Mouse (Mus musculus) liver, adult 2 months (tissue): ENCODE data around the gene Sap30. TPM values are rescaled to one million over a fixed set of nuclear protein-coding genes. Genes with fewer than 3 reads are reported as not detected.

ENCODE experiments used
- DNase-seq: peaks from one replicate; pipeline ENCODE4 v3.0.0-alpha.2; 2011; ENCODE audit warnings: low read depth, low spot score; ENCODE audit errors: extremely low read depth
- H3K27ac ChIP-seq: fragments of 200-500 bp; replicated peaks from 2 replicates; pipeline ENCODE4 v1.5.1; 2012; ENCODE audit warnings: low read depth, mild to moderate bottlenecking, control low read depth, inconsistent platforms, low read length; ENCODE audit not compliant: insufficient read depth
- H3K27me3 ChIP-seq: fragments of 200-500 bp; 2 replicates; pipeline ENCODE4 v1.6.1; 2012; ENCODE audit warnings: mild to moderate bottlenecking, moderate library complexity, low read length, inconsistent platforms; ENCODE audit not compliant: control insufficient read depth, insufficient read depth
- H3K36me3 ChIP-seq: fragments of 200-500 bp; 2 replicates; pipeline ENCODE4 v1.6.1; 2012; ENCODE audit warnings: low read length, inconsistent platforms; ENCODE audit not compliant: control insufficient read depth, insufficient read depth
- H3K4me1 ChIP-seq: fragments of 200-500 bp; 2 replicates; pipeline ENCODE4 v1.6.1; 2011; ENCODE audit warnings: low read length; ENCODE audit not compliant: control insufficient read depth, insufficient read depth
- H3K4me3 ChIP-seq: fragments of 200-500 bp; 2 replicates; pipeline ENCODE4 v1.5.1; 2011; ENCODE audit warnings: low read depth, mild to moderate bottlenecking, control low read depth, low read length, moderate library complexity; ENCODE audit not compliant: insufficient read depth
- H3K79me2 ChIP-seq: fragments of 200-500 bp; 2 replicates; pipeline ENCODE4 v1.6.1; 2012; ENCODE audit warnings: inconsistent platforms, mild to moderate bottlenecking, low read length, moderate library complexity; ENCODE audit not compliant: control insufficient read depth, insufficient read depth
- H3K9ac ChIP-seq: fragments of 200-500 bp; 2 replicates; pipeline ENCODE4 v1.6.1; 2012; ENCODE audit warnings: low read depth, mild to moderate bottlenecking, control low read depth, inconsistent platforms, low read length
- CTCF ChIP-seq: fragments of 200-500 bp; IDR thresholded peaks from 2 replicates; pipeline ENCODE4 v1.5.1; 2011; ENCODE audit warnings: low read depth, low read length, control low read depth
- POLR2A ChIP-seq: fragments of 200-500 bp; IDR thresholded peaks from 2 replicates; pipeline ENCODE4 v1.6.1; 2011; ENCODE audit warnings: low read length, control low read depth; ENCODE audit not compliant: insufficient read depth; ENCODE audit errors: extremely low read depth
- WGBS: fragments of 180-500 bp; shearing (Covaris S2); methylation state at CpG from one replicate; pipeline ENCODE4 v1.1.7; 2018; 5-methylcytosine and 5-hydroxymethylcytosine counted together
- polyA plus RNA-seq: library from polyadenylated mRNA; depleted of rRNA; stranded (reverse); fragments of >200 nt; gene quantifications from 2 replicates; pipeline ENCODE4 v1.2.3, GENCODE M21; 2012
- total RNA-seq: library from RNA; depleted of rRNA; stranded (reverse); fragments of >200 nt; gene quantifications from 2 replicates; pipeline ENCODE4 v1.2.3, GENCODE M21; 2014

The Sap30 gene
- total and polyA plus RNA-seq, 2 experiments, result 3.5 to 5.6 TPM

DNA sequence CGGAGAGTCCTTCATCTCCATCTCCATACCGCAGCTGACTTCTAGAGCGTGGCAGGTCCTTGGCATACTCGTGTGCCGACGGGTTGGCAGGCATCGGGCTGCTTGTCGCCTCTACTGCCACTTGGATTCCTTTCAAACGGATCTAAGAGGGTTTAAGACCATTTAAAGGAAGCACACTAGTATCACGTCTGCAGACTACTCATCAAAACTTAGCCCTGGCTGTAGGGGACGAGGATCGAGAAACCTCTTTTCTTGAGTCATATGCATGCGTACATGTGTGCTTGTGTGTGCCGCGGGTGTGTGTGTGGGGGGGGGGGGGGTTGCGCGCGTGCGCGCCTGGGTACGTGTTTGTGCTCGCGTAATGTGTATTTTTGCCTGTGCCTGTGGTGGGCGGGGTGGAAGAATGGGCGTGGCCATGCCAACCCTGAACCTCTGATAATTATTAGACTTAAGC lies 679 bp upstream of the Sap30 start:
- no peaks in the 10 kb centered on the region for H3K36me3 ChIP-seq
- DNase-seq, result peak; percentile 66
- H3K4me3 ChIP-seq, result peak overlapping the region; percentile 53
- peak overlapping the region; percentile 47 for H3K9ac ChIP-seq
- under 1% methylated on average over 25 of the region's 25 CpGs for WGBS
- no peaks in the 10 kb centered on the region for H3K27me3 ChIP-seq
- peaks cover 2% of the 10 kb centered on the region; the same call in 1 of the 2 replicates for H3K4me1 ChIP-seq
- H3K27ac ChIP-seq, result peak overlapping the region; percentile 39
- TF ChIP-seq CTCF (no peak), POLR2A (0 out of 2 replicates have a peak, but pooled peaks have one; percentile 9)
- no peaks in the 10 kb centered on the region for H3K79me2 ChIP-seq

- Histone ChIP-seq H3K27me3 (no peaks in the 10 kb centered on the region), H3K36me3 (no peaks in the 10 kb centered on the region; the same call in 1 of the 2 replicates), H3K79me2 (no peaks in the 10 kb centered on the region), H3K4me3 (peak overlapping the region; percentile 87), H3K9ac (peak overlapping the region; percentile 78), H3K4me1 (peaks cover 2% of the 10 kb centered on the region; the same call in 1 of the 2 replicates), H3K27ac (peak overlapping the region; percentile 71; the same call in 1 of the 2 replicates)
- TF ChIP-seq CTCF, result no peak
- TF ChIP-seq POLR2A, result no peak
- under 1% methylated on average over 54 of the region's 54 CpGs for WGBS
- DNase-seq, result peak; percentile 14
Measured at GRCm38 (mm10) chr8:57486491-57487440, 894 bp downstream of the Sap30 start.

DNA sequence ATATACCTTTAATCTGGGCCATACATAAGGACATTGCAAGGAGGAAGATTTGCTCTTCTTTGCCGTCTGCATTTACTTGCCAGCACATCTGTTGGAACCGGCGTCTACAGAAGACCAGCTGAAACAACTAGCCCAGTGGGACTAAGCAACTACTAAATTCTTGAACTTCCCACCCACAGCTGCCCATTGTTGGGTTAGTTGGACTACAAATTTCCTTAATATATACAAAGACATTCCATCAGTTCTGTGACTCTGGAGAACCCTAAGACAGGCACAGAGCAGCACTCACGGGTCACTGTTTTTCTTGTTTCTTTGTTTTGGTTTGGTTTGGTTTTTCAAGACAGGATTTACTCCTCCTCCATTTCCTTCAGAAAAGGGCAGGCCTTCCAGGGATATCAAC lies 7.1 kb downstream of the Sap30 start:
- TF ChIP-seq CTCF, result no peak
- no peak for TF ChIP-seq POLR2A
- H3K9ac ChIP-seq, result no peak overlapping the region
- 97% methylated on average over 4 of the region's 4 CpGs for WGBS

GRCm38 (mm10) chr8:57479700-57480099 lies 8.0 kb downstream of the Sap30 start:
- H3K79me2 ChIP-seq, result no peaks in the 10 kb centered on the region
- no peaks in the 10 kb centered on the region; the same call in 1 of the 2 replicates for H3K36me3 ChIP-seq
- no peak overlapping the region for H3K9ac ChIP-seq
- 92% methylated on average over 8 of the region's 8 CpGs for WGBS
- no peak for DNase-seq
- no peaks in the 10 kb centered on the region for H3K4me1 ChIP-seq
- no peak overlapping the region for H3K27ac ChIP-seq
- no peak for TF ChIP-seq POLR2A
- no peak for TF ChIP-seq CTCF
- no peaks in the 10 kb centered on the region for H3K27me3 ChIP-seq
- no peak overlapping the region for H3K4me3 ChIP-seq

More for the DNA sequence above, 7.1 kb downstream of the Sap30 start:
- Histone ChIP-seq H3K27me3 (no peaks in the 10 kb centered on the region), H3K27ac (no peak overlapping the region), H3K4me3 (no peak overlapping the region), H3K79me2 (no peaks in the 10 kb centered on the region), H3K36me3 (no peaks in the 10 kb centered on the region; the same call in 1 of the 2 replicates), H3K4me1 (no peaks in the 10 kb centered on the region)
- DNase-seq, result no peak

GRCm38 (mm10) chr8:57478406-57478805 lies 9.3 kb downstream of the Sap30 start:
- WGBS, result 75% methylated on average over 3 of the region's 3 CpGs
- TF ChIP-seq POLR2A (no peak), CTCF (no peak)

More at GRCm38 (mm10) chr8:57478406-57478805, 9.3 kb downstream of the Sap30 start:
- DNase-seq, result no peak
- Histone ChIP-seq H3K27me3 (no peaks in the 10 kb centered on the region), H3K9ac (no peak overlapping the region), H3K4me1 (no peaks in the 10 kb centered on the region), H3K4me3 (no peak overlapping the region), H3K79me2 (no peaks in the 10 kb centered on the region), H3K36me3 (no peaks in the 10 kb centered on the region; the same call in 1 of the 2 replicates), H3K27ac (no peak overlapping the region)
